Mouse (Mus musculus): ENCODE measurements at regions not wholly inside any gene's neighbourhood (a gene's known extent, or its start where the extent isn't known, plus 50 kb on each side); places are given as distances from the start of the nearest gene placed in this dataset.

GRCm38 (mm10) chr5:74866697-74867096, 164.0 kb upstream of the Lnx1 start:
- TF ChIP-seq CTCF (IDR thresholded peaks at IDR 0.05; ENCODE audit: borderline replicate concordance, extremely low read depth, insufficient read depth, insufficient read length) (no peak), POLR2A (IDR thresholded peaks at IDR 0.05; ENCODE audit: borderline replicate concordance, extremely low read depth, insufficient read depth, insufficient read length, poor library complexity, severe bottlenecking) (no peak)
